Mouse (Mus musculus) lung, embryonic 15.5 days (tissue): Measurements from ENCODE around the gene Serpinb9. TPM values are rescaled to one million over a fixed set of nuclear protein-coding genes. Genes with fewer than 3 reads are reported as not detected.
"Not testable (repeated sequence)": the region's sequence is repeated elsewhere in the genome, so short reads cannot be mapped to it uniquely, and the experiment has no call there.

Experiments used
- ATAC-seq: fragments of 200-750 bp; cut with Nextera tagmentation; 2 replicates; pipeline ENCODE4 v1.8.0; 2017; ENCODE audit warnings: moderate number of reproducible peaks, borderline replicate concordance; ENCODE audit not compliant: low FRiP score, low TSS enrichment; ENCODE audit errors: extremely low read depth
- H3K27ac ChIP-seq: fragments of 300-500 bp; sonication (generic); 2 replicates; pipeline ENCODE4 v1.5.1; 2015; ENCODE audit warnings: moderate library complexity, mild to moderate bottlenecking, inconsistent platforms
- H3K27me3 ChIP-seq: fragments of 300-500 bp; sonication (generic); 2 replicates; pipeline ENCODE4 v1.6.1; 2015; ENCODE audit warnings: inconsistent platforms
- H3K36me3 ChIP-seq: fragments of 300-500 bp; sonication (generic); 2 replicates; pipeline ENCODE4 v1.6.1; 2015; ENCODE audit warnings: inconsistent platforms
- H3K4me1 ChIP-seq: fragments of 300-500 bp; sonication (generic); 2 replicates; pipeline ENCODE4 v1.6.1; 2015; ENCODE audit warnings: inconsistent platforms
- H3K4me2 ChIP-seq: fragments of 300-500 bp; sonication (generic); 2 replicates; pipeline ENCODE4 v1.6.1; 2015; ENCODE audit warnings: inconsistent platforms, mild to moderate bottlenecking, moderate library complexity
- H3K4me3 ChIP-seq: fragments of 300-500 bp; sonication (generic); 2 replicates; pipeline ENCODE4 v1.5.1; 2015; ENCODE audit warnings: mild to moderate bottlenecking, inconsistent platforms
- H3K9ac ChIP-seq: fragments of 300-500 bp; sonication (generic); 2 replicates; pipeline ENCODE4 v1.6.1; 2015; ENCODE audit warnings: inconsistent platforms
- H3K9me3 ChIP-seq: fragments of 300-500 bp; sonication (generic); 2 replicates; pipeline ENCODE4 v1.6.1; 2016; ENCODE audit warnings: inconsistent platforms
- WGBS: fragments of 180-500 bp; shearing (Covaris S2); methylation state at CpG from one replicate; pipeline ENCODE4 v1.1.7; 2015; 5-methylcytosine and 5-hydroxymethylcytosine counted together
- polyA plus RNA-seq: library from polyadenylated mRNA; unstranded; fragments of >200 nt; fragmentation: Nextera tagmentation; extraction: Ambion mirVana; gene quantifications from 2 replicates; pipeline ENCODE4 v1.2.1, GENCODE M21; 2015

Serpinb9 gene
- polyA plus RNA-seq, 1 experiment from 2014 or later: 36.3 TPM

DNA sequence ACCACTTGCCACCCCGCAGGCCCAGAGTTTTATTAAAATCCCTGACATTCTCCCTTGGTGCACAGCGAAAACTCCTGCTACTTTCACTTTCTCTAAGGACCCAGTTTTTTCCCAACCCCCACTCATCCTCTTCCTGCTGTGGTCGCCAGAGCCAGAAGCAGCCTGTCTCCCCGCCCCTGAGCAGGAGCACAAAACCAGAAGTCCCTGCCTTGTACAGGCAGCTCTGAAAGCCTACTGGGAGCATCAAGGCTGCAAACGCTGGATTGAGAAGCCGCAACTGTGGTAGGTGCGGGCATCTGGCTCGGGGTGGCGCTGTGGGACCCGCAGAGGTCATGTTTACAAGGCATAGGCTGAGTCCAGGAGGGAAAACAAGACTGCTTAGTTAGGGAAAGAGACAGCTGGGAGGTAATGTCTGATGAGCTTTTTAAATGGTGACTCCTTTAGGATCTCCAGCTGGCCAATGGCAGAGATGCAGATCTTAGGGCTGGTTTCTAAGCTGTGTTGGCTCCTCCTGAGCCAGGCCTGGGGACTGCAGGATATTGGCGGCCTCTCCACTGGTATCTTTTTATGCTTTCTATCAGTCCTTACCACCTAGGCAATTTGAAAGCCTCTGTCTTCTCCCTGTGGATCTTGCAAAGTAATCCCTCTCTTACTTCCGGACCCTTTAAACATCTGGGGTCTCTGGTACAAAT, 1.5 kb downstream of the Serpinb9 start:
- Histone ChIP-seq H3K36me3 (peaks cover 6% of the 10 kb centered on the region; the same call in 1 of the 2 replicates), H3K27me3 (no peaks in the 10 kb centered on the region), H3K4me1 (peaks cover 26% of the 10 kb centered on the region), H3K9ac (peak overlapping the region; percentile 42), H3K4me3 (peak overlapping the region; percentile 41), H3K27ac (peak overlapping the region; percentile 95), H3K4me2 (peak overlapping the region; percentile 63), H3K9me3 (no peaks in the 10 kb centered on the region)
- ATAC-seq: peak; percentile 95
- WGBS: 8% methylated on average over 12 of the region's 12 CpGs

DNA sequence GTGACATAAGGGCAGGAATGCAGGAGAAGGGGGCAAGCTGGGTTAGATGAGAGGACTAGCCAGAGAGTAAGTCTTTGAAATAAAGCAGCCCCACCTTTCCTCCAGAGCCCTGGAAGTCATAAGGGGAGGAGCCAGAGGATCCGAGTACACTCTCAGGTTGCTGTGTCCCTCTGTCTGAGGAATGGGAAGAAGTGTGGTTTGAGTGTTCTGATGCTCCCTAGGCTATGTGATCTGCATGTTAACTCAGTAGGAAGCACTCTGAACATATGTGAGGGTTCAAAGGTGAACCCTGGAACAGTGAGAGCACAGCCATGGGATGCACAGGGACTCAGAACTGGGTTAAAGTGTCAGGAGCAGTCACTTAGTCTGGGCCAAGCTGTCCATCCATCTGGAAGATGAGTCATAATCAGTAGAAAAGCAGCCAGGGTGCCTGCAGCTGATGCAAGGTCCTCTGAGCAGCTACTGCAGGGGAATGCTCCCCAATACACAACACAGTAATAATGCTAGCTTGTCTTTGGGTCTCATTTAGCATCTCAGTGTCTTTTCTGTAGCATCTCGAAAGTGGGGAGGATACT, 2.5 kb downstream of the Serpinb9 start:
- Histone ChIP-seq H3K27me3 (no peaks in the 10 kb centered on the region), H3K4me2 (peak overlapping the region; percentile 63), H3K9me3 (no peaks in the 10 kb centered on the region), H3K4me3 (peak overlapping the region; percentile 41), H3K36me3 (peaks cover 13% of the 10 kb centered on the region), H3K27ac (peak overlapping the region; percentile 95; the same call in 1 of the 2 replicates), H3K4me1 (peaks cover 26% of the 10 kb centered on the region), H3K9ac (no peak overlapping the region)
- 64% methylated on average over 2 of the region's 2 CpGs for WGBS
- no peak for ATAC-seq

DNA sequence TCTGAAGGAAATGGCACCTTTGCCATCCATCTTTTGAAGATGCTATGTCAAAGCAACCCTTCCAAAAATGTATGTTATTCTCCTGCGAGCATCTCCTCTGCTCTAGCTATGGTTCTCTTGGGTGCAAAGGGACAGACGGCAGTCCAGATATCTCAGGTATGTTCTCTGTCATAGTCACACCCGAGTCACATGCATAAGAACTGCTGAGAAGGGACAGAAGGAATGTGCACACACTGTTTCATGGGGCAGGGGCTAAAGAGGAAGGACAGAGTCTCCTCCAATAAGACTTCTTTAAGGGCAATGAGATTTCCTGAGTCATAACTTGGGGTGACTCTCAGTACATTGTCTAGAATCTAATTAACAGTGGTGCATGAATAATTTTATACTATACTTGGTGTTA, 3.5 kb downstream of the Serpinb9 start:
- no peaks in the 10 kb centered on the region for H3K9me3 ChIP-seq
- WGBS: 66% methylated on average over 3 of the region's 3 CpGs
- ATAC-seq: no peak
- peak overlapping the region; percentile 63; the same call in 1 of the 2 replicates for H3K4me2 ChIP-seq
- no peaks in the 10 kb centered on the region for H3K27me3 ChIP-seq
- no peak overlapping the region for H3K9ac ChIP-seq
- H3K4me3 ChIP-seq: no peak overlapping the region
- peaks cover 14% of the 10 kb centered on the region for H3K36me3 ChIP-seq
- peaks cover 26% of the 10 kb centered on the region for H3K4me1 ChIP-seq
- H3K27ac ChIP-seq: no peak overlapping the region

DNA sequence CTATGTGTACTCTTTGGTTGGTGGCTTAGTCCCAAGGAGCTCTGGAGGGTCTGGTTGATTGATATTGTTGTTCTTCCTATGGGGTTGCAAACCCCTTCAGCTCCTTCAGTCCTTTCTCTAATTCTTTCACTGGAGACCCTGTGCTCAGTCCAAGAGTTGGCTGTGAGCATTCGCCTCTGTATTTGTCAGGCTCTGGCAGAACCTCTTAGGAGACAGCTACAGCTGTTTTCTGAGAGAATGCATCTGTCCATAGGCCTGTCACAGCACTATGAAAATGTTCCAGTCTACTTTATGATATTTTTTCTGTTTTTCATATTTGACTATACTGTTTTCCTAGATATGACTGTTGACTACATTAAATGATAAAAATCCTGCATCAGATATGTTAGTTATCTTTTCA, 9.3 kb downstream of the Serpinb9 start:
- peak; percentile 93; the same call in 1 of the 2 replicates for ATAC-seq
- no peak overlapping the region for H3K27ac ChIP-seq
- WGBS: 49% methylated on average over 1 of the region's 1 CpGs
- H3K36me3 ChIP-seq: peaks cover 27% of the 10 kb centered on the region
- no peaks in the 10 kb centered on the region for H3K9me3 ChIP-seq
- H3K4me3 ChIP-seq: no peak overlapping the region
- H3K9ac ChIP-seq: no peak overlapping the region
- no peaks in the 10 kb centered on the region for H3K27me3 ChIP-seq
- peaks cover 5% of the 10 kb centered on the region; the same call in 1 of the 2 replicates for H3K4me1 ChIP-seq
- no peak overlapping the region for H3K4me2 ChIP-seq

DNA sequence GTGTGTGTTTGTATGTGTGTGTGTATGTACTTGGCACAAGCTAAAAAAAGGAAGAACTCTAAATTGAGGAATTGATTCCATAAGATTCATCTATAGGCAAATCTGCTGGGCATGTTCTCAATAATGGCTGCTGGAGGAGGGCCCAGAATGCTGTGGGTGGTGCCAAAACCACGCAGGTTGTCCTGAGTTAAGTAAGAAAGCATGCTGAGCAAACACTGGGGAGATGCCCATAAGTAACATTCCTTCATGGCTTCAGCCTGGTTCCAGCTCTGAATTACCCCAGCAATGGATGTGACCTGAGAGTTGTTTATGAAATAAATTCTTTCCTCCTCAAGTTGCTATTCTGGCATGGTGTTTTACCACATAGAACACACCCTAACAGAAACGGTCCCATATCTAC, 10.2 kb downstream of the Serpinb9 start:
- no peaks in the 10 kb centered on the region for H3K9me3 ChIP-seq
- peaks cover 5% of the 10 kb centered on the region; the same call in 1 of the 2 replicates for H3K4me1 ChIP-seq
- no peak overlapping the region for H3K9ac ChIP-seq
- peaks cover 28% of the 10 kb centered on the region for H3K36me3 ChIP-seq
- no peak overlapping the region for H3K4me2 ChIP-seq
- no peak overlapping the region for H3K27ac ChIP-seq
- WGBS: 42% methylated on average over 2 of the region's 2 CpGs
- H3K4me3 ChIP-seq: no peak overlapping the region
- H3K27me3 ChIP-seq: no peaks in the 10 kb centered on the region
- ATAC-seq: no peak

DNA sequence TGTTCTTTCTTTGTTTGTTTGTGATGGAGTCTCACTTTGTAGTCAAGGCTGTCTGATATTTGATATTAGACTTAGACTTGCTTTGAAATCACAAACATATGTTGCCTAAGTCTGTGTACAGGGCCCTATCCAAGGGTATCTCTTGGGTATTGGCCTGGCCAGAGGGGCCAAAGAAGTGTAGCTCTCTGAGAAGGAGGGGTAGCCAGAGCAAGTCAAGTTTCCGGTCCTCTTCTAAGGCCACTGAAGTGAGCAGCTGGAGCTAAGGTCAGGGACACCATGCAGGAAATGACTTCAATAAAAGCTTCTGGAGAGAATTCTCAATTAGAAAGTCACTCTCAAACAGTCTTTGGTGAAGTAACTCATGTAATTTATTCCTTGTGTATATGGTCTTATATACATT, 19.3 kb downstream of the Serpinb9 start:
- ATAC-seq: no peak
- WGBS: 91% methylated on average over 1 of the region's 1 CpGs
- Histone ChIP-seq H3K27me3 (no peaks in the 10 kb centered on the region), H3K4me1 (0 out of 2 replicates have a peak, but pooled peaks cover 5% of the 10 kb centered on the region), H3K9me3 (no peaks in the 10 kb centered on the region), H3K36me3 (peaks cover 2% of the 10 kb centered on the region; the same call in 1 of the 2 replicates), H3K4me3 (no peak overlapping the region), H3K9ac (no peak overlapping the region), H3K4me2 (no peak overlapping the region), H3K27ac (no peak overlapping the region)

DNA sequence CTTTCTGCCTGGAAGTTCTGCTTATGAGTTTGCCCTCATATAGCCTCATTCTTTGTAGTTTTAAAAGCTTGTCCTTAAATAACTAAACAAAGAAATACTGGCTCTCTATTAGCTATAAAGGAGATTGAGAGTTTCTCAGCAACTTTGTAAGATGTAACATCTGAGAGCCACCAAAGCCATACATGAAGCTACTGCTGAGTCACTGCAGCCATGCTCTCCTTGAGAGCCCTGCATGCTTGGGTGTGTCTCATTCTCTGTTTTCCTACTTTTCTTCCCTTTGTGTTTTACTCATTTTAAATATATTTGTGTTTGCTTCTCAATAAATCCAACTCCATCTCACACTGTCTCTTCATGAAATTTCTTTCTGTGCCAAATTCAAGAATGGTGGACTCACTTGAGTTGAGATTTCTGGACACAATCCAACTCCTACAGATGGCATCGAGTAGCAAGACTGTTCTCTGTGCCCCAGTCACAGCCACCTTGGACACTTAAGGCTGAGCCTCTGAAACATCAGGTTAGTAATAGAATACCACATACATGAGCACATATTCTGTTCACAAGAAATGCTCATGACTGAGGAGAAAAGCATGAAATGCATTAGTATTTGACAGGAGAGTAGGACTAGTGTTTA, 23.5 kb downstream of the Serpinb9 start:
- no peak overlapping the region for H3K9ac ChIP-seq
- ATAC-seq: no peak
- H3K9me3 ChIP-seq: no peaks in the 10 kb centered on the region
- WGBS: 24% methylated on average over 1 of the region's 1 CpGs
- no peak overlapping the region for H3K27ac ChIP-seq
- H3K4me1 ChIP-seq: 0 out of 2 replicates have a peak, but pooled peaks cover 5% of the 10 kb centered on the region
- H3K36me3 ChIP-seq: no peaks in the 10 kb centered on the region
- H3K4me3 ChIP-seq: no peak overlapping the region
- H3K27me3 ChIP-seq: no peaks in the 10 kb centered on the region
- no peak overlapping the region for H3K4me2 ChIP-seq

DNA sequence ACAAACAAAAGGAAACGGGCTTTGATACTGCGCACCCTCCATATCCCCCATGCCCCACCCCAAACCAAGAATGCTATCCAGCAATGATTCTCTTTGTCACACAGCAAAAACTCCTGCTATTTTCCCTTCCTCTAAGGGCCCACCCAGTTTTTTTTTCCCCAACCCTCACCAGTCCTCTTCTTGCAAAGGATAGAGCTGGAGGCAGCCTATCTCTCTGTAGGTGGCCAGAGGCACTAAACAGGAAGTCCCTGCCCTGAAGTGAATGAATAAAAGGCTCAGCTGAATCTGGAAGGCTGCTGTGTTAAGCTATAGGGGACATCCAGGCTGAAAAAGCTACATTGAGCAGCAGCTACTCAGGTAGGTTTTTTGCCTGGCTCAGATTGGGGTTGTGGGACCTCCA, 24.2 kb downstream of the Serpinb9 start, which contains the start of gene Serpinb9b:
Gene Serpinb9b, plus strand, starts transcription at position 173 of the 400 bp plus-strand sequence.
- Histone ChIP-seq H3K4me2 (no peak within 1 kb of the TSS), H3K27ac (no peak within 1 kb of the TSS), H3K4me1 (0 out of 2 replicates have a peak, but pooled peaks cover 5% of the 10 kb centered on the region), H3K27me3 (no peaks in the 10 kb centered on the region), H3K36me3 (no peaks in the 10 kb centered on the region), H3K9ac (no peak within 1 kb of the TSS), H3K4me3 (no peak within 1 kb of the TSS), H3K9me3 (no peaks in the 10 kb centered on the region)
- ATAC-seq: no peak
- 67% methylated on average over 2 of the region's 2 CpGs for WGBS

DNA sequence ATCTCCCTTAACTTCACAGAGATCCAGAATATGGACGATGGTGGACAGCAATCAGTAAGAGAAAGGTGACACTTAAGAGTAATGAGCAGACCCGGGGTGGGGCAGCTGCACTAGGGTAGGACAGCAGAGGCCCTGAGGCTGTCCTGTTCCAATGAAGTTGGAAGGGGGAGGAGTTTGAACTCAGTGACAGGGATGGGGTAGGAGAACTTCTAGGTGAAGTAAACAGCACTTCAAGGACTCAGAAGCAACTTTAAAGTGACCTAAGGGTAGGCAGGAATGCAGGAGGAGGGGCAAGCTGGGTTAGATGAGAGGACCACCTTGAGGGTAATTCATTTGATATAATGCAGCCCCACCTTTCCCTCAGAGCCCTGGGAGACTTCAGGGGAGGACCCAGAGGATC, 25.1 kb downstream of the Serpinb9 start:
- Histone ChIP-seq H3K4me1 (0 out of 2 replicates have a peak, but pooled peaks cover 5% of the 10 kb centered on the region), H3K4me3 (no peak overlapping the region), H3K4me2 (no peak overlapping the region), H3K36me3 (no peaks in the 10 kb centered on the region), H3K27me3 (no peaks in the 10 kb centered on the region), H3K9ac (no peak overlapping the region), H3K27ac (no peak overlapping the region), H3K9me3 (no peaks in the 10 kb centered on the region)
- WGBS: 15% methylated on average over 2 of the region's 2 CpGs
- ATAC-seq: no peak

DNA sequence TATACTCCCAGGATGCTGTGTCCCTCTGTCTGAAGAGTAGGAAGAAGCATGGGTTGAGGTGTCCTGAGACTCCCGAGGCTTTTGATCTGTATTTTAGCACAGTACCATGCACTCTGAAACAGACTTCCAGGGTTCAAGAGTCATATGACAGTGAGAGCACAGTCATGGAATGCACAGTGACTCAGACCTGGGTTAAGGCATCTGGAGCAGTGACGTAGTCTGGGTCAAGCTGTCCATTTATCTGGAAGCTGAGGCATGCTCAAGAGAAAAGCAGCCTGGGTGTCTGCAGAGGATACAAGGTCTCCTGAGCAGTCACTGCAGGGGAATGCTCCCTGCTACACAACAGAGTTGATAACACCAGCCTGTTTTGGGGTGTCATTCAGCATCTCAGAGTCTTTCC, 25.5 kb downstream of the Serpinb9 start:
- Histone ChIP-seq H3K9me3 (no peaks in the 10 kb centered on the region), H3K4me2 (no peak overlapping the region), H3K36me3 (no peaks in the 10 kb centered on the region), H3K9ac (no peak overlapping the region), H3K4me3 (no peak overlapping the region), H3K27ac (no peak overlapping the region), H3K4me1 (0 out of 2 replicates have a peak, but pooled peaks cover 5% of the 10 kb centered on the region), H3K27me3 (no peaks in the 10 kb centered on the region)
- ATAC-seq: no peak
- 42% methylated on average over 2 of the region's 2 CpGs for WGBS

DNA sequence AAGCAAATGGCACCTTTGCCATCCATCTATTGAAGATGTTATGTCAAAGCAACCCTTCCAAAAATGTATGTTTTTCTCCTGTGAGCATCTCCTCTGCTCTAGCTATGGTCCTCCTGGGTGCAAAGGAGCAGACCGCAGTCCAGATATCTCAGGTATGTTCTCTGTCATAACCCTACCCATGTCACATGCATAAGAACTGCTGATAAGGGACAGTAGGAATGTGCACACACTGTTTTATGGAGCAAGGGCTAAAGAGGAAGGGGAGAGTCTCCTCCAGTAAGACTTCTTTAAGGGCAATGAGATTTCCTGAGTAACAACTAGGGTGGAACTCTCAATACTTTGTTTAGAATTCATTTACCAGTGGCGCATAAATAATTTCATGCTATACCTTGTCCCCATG, 26.4 kb downstream of the Serpinb9 start:
- H3K27ac ChIP-seq: not testable (repeated sequence)

DNA sequence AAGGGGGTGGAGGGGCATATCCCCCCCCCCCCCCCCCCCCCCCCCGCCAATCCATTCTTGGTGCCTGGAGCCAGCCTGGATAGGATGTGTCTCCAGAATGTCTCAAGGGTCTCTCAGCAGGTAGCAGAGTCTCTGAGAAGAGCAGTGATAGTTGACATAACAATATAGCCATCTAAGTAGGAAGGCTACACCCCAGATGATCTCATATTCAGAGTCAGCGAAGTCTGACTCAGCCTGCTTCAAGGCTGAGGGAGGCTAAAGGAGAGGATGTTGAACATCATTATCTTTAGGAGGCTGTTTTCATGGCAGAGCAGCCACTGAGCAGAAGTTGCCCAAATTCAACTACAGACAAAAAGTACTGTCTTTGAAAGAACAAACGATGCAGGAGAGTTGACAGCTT, 27.2 kb downstream of the Serpinb9 start:
- Histone ChIP-seq H3K4me2 (no peak overlapping the region), H3K4me1 (0 out of 2 replicates have a peak, but pooled peaks cover 5% of the 10 kb centered on the region), H3K36me3 (no peaks in the 10 kb centered on the region), H3K27me3 (no peaks in the 10 kb centered on the region), H3K9me3 (no peaks in the 10 kb centered on the region), H3K9ac (no peak overlapping the region), H3K4me3 (no peak overlapping the region), H3K27ac (no peak overlapping the region)
- 91% methylated on average over 2 of the region's 3 CpGs for WGBS
- ATAC-seq: no peak

More for the DNA sequence above, 26.4 kb downstream of the Serpinb9 start:
- H3K4me2 ChIP-seq, ATAC-seq, H3K36me3 ChIP-seq, H3K9me3 ChIP-seq, H3K4me1 ChIP-seq, H3K4me3 ChIP-seq, H3K27me3 ChIP-seq, H3K9ac ChIP-seq: not testable (repeated sequence)
- WGBS: 86% methylated on average over 2 of the region's 2 CpGs
